Mouse (Mus musculus): ENCODE data around the gene Gm45140.

Gm45140 gene

DNA sequence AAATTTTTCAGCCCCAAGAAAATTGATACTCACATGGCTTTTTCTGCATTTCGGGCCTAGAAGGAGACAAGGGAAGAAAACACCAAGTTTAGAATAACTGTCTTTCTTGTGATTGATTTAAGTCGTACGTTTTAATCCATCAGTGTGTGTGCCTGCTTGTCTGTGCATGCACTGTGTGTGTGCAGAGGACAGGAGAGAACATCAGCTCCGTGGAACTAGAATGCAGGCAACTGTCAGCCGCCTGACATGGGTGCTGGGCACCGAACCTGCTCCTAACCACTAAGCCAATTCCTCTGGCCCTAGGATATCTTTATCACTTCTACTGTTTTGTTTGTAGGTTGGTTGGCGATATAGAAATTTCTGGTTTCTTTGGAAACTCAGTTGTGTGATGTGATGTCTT, at the start of gene Gm45140:
Gene Gm45140, minus strand, starts transcription at position 101 of the 400 bp plus-strand sequence.
- DNase-seq (ENCODE audit: low spot score): no peak

DNA sequence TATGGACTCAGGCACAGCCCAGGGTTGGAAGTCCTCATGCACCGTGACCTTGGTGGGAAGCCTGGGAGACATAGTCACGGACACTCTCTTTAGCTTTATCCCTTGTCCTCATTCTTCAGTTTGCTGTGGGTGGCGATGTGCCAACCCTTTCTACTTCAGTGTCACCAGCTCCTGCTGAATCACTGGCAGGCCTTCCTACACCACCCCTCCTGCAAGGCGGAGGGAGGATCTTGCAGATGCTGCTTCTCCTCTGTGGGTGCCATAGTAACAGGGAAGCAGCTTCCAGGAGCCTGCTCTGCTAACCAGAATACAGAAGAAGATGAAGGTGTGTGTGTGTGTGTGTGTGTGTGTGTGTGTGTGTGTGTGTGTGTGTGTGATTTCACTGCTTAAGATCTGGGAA, 47.2 kb upstream of the Gm45140 start:
- no peak for DNase-seq (ENCODE audit: low spot score)

DNA sequence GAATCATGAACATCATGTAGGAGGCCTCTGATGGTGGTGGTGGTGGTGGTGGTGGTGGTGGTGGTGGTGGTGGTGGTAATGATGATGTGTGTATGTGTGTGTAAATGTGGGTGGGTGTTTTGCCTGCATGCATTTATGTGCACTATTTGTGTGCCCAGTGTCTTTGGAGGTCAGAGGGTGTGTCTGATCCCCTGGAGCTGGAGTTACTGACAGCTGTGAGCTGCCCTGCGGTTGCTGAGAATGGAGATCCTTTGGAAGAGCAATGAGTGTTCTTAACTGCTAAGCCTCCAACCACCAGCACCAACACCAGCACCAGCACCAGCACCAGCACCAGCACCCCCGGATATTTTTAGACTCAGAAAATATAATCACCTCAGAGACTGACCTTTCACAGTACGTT, 46.6 kb upstream of the Gm45140 start:
- no peak for DNase-seq (ENCODE audit: low spot score)

DNA sequence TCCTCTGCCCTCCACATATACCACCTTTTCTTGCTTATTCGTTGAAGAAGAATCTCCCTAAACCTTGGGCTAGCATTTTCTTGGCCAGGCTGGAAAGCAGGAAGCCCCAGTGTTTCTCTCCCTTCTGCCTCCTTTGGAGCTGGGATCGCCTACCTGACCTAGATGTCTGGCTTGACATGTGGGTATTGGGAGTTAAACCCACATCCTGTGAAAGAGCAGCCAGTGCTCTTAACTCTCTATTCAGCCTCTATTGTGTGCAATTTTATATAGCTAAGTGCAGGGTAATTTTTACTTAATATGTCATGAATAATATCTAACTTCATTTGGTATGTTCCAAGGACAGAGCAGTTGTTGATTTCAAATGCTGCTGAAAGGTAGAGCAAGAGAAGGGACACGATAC, 44.0 kb upstream of the Gm45140 start:
- DNase-seq (ENCODE audit: low spot score): no peak

DNA sequence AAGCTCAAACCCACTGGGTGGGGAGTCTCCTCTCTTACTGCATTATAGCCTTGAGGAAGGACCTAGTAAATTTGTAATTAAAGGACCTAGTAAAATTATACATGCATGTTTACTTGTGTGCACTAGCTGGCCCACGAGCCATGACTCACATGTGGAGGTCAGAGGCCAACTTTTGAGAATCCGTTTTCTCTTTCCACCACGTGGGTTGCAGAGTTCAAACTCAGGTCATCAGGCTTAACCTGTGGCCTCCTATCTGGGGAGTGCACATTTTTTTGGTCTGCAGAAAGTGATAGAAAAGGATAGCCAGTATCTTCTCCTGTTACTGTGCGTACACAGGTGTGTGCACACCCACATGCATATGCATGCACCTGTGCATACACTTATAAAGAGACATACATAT, 43.4 kb upstream of the Gm45140 start:
- no peak for DNase-seq (ENCODE audit: low spot score)

DNA sequence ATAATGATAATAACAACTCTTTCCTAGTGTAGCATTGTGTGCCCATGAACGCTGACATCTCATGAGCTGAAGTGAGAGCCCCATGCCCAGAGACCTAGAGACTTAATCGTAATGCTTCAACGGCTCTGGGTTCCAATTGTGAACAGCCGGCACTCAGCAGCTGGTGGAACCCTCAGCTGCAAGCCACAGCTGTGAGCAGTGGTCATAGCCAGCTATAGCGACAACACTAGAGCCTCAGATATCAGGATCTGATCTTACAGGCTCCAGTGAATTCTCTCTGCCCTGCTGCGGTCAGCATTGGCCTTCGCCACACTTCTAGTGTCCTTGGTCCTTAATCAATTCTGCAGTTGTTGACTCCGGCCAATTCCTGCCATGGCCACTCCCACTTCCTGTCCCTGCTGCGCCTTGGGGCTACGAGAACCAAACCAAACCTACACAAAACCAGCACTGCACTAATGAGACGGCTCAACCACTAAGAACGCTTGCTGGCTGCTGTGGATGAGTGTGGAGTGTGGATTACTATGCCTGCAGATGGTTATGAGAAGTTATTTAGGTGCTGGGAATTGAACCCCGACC, 40.6 kb upstream of the Gm45140 start:
- DNase-seq (ENCODE audit: low spot score): no peak

DNA sequence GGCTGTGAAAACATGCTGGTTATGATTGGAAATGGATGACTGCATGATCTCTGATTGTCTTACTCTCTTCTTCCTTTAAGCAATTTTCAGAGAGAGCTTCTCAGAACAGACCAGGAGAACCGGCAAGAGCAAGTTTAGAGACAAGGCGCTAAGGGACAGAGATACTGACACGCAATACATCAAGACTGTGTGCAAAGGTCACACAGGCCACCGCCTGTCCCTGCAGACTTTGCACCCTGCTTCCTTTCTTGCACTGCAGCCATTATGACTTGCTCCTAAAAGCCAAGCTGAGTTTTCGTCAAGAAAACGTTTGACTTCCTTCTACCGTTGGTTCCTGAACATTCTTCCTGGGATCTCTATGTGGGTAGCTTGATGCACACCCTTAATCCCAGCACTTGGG, 40.0 kb upstream of the Gm45140 start:
- DNase-seq (ENCODE audit: low spot score): no peak

DNA sequence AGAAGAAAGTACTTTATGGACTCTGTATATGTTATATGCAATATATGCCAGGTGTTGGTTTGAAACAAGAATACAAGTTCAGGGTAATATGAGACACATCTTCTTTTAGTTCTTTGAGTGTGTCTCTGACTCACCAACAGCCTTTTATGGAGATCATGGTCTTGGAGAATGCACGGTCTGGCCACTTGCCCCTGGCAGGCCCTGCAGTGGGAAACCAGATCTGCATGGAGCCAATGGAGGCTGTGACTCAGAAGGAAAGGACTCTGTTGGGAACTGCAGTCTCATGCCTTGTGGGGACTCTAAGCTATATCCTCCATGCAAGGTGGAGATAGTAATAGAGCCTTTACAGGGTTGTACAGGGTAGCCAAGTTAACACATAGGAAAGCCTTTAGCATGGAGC, 39.5 kb upstream of the Gm45140 start:
- DNase-seq (ENCODE audit: low spot score): peak; percentile 46

DNA sequence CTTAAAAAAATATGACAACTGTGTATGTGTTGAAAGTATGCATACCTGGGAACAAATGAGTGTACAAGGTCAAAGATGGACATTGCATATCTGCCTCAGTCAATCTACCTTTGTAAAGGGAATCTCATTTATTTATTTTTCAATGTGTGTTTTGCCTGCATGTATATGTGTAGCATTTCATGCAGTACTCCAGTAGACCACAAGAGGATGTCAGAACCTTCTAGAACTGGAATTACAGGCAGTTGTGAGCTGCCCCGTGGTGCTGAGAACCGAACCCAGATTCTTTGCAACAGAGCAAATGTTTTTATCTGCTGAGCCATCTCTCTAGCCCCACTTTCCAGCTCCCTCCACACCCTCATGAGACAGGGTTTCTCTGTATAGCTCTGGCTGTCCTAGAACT, 38.4 kb upstream of the Gm45140 start:
- DNase-seq (ENCODE audit: low spot score): no peak

DNA sequence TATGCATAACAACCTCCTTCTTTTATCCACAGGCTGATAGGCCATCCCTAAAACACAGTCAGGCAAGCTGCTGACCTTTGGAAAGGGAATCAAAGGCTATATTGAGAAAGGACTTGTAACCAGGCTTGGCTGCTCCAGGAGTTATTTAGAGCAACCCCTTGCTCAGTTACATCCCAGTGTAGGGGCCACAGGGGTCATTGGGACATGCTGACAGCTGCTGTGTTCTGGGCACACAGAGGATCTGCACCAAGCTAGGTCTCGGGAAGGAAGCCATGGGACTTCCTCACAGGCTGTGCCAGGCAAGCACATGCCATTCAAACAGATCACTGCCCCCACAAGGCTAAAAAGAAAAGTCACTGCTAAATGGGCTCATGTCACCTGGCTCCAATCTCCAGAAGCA, 37.5 kb upstream of the Gm45140 start:
- no peak for DNase-seq (ENCODE audit: low spot score)

DNA sequence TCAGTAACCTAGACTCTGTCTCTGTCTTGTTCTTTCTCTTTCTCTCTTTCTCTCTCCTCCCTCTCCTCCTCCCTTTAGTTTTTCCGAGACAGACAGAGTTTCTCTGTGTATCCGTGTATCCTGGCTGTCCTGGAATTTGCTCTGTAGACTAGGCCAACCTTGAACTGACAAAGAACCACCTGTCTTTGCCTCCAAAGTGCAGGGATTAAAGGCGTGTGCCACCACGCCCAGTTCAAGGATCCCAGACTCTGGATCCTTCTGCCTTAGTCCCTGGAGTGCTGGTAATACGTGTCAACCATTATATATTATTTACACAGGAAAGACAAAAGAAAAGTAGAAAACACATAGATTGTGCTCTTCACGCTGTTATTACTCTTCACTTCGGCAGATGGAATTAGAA, 35.6 kb upstream of the Gm45140 start:
- DNase-seq (ENCODE audit: low spot score): no peak

DNA sequence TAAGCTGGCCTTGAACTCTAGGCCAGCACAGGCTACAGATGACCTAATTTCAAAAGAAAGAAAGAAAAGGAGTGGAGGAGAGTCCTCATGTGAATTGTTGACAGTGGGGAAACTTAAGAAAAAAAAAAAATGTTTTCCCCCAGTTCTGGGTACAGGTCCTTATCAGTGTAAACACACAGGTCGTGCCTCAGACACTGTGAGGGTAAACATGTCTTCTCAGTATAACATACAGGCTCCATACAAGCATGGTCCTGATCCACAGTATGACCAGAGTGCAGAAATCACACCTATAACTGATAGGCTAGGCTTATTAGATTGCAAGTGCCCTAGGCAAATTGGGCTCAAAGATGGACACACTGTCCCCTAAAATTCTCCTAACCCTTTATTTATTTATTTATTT, 34.8 kb upstream of the Gm45140 start:
- DNase-seq (ENCODE audit: low spot score): no peak

DNA sequence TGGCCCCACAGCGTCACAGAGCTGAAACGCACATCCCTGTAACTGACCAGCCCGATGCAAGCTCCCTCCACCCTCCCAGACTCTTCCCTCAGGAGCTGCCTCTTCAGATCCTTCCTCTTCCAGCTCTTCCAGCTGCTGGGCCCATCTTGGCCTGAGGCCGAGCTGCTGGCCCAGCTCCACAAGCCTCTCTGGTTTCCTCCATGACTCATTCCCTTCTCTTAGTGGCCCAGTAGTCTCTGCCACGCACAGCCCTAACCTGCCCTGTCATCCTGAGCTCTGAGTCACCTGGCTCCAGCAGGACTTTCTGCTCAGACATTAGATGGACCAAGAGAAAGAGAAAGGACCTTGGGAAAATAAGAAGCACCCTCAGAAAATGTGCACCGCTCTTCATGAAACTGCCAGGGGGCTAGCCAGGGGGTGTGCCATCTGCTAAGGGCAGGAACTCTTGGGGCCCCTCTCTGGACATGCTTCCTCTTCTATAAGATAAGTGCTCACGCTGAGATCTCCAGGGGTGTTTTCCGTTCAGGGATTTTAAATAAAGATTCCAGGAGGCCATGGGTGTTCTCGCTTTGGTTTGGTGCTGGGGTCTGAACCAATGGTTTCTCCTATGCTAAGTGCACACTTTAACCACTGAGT, 33.4 kb upstream of the Gm45140 start:
- peak; percentile 85 for DNase-seq (ENCODE audit: low spot score)

DNA sequence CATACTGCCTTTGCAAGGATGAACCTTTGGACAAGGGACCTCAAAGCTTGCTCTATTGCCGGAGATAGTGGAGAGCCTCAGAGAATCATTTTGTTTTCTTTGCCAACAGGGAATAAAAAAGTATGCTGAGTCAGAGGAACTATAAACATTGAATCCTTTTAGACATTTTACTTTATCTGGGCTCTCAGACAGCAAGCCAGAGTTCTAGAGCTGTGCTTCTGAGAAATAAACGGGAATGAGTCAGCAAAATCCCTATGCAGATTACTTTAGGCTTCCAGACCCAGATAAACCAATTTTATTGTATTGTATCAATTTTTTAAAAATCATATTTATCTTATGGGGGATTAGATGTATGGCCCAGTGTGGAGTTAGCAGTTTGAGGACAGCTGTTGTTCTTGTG, 31.7 kb upstream of the Gm45140 start:
- no peak for DNase-seq (ENCODE audit: low spot score)

DNA sequence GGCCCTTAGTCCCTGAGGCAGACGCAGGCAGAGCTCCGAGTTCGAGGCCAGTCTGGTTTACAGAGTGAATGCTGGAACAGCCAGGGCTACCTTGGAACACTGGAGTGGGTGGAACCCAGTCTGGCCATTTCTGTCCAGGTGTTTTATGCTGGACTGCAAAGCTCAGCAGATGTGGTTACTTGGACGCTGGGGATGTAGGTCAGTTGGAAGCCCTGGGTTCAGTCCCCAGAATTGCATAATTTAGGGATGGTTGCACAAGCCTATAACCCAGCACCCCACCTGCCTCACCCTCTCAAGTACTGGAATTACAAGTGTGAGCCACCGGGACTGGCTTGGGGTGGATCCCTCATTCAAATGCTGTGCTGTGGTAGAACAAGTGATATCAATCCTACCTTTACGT, 30.6 kb upstream of the Gm45140 start:
- DNase-seq (ENCODE audit: low spot score): no peak

DNA sequence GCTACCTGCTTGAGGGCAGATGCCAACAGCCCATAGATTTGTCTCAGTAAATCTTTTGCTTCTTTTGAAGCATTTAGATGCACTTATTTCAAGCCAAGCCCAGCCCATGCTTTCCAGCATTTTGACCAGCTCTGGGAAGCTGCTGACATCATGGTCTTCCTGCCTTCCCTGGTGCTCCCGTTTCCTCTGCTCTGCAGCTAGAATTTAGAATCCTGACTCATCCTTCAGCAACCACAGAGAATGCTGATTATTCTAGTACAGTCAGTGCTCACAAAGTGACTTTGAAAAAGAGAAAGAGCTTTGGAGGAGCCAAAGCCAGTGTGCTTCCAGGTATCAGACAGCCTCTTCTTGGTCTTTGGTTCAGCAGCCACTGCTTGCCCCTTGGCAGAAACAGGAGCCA, 21.5 kb upstream of the Gm45140 start:
- DNase-seq (ENCODE audit: low spot score): no peak

DNA sequence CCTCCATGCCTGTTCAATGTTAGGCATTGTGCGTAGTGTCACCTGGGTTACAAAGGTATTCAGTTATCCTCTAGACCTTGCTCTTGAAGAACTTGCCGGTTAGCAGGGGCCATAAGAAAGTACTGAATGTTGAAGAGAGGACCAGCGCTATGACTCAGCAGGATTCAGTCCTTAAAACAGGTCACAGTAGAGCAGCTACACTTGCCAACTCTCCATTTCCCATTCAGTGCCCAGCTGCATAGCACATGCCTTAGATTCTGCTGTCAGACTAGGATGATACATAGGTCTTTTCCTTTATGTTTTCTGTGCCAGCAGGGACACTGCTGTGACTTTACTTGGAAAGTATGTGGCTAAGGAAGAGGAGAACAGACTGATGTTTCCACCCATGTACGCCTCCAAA, 17.9 kb upstream of the Gm45140 start:
- DNase-seq (ENCODE audit: low spot score): no peak

DNA sequence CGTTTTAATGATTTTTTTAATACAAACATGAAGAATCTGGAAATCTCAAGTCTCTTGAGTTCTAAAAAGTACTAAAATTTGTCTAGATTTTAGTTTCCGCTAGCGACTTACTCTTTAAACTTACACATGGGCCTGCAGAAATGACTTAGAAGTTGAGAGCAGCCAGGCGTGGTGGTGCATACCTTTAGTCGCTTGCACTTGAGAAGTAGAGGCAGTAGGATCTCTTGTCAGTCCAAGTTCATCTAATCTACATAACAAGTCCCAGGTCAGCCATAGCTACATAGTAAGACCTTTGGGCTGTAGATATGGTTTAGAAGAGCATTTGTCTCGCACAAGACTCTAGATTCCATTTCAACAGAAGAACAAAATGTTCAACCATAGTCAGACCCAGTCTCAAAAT, 16.3 kb upstream of the Gm45140 start:
- DNase-seq (ENCODE audit: low spot score): no peak

DNA sequence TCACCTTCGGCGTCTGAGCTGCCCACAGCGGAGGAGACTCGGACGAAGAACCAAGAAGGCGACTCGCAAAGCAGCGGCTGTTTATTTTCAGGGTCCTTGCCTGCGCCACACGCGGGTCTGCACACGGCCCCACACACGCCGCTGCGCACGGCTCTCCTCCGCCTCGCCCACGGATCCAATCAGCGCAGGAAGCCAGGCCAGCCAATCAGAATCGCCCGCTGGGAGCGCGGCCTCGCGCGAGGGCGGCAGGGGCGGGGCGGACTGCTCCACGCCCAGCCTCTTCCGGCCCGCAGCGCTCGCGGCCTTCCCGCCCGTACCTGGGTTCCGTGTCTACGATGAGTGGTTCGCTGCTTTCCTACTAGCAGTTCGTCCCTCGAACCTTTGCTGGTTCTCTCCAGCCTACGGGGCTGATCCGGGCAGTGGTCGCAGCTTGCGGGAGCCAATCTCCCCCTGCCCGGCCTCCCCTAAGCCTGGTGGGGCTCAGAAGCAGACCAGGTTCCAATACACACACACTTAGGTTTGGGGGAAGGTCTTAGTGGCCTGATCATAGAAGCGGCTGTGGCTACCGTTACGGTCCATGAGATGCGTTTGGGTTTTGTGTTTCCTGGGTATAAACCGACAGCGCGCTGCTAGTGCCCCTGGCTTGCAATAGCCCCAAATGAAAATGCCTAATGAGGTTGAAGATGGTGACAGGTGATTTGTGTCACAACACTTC, 15.5 kb upstream of the Gm45140 start, which contains the start of gene Cnbp:
Gene Cnbp, minus strand, starts transcription at position 207 of the 715 bp plus-strand sequence.
- peak; percentile 96 for DNase-seq (ENCODE audit: low spot score)

DNA sequence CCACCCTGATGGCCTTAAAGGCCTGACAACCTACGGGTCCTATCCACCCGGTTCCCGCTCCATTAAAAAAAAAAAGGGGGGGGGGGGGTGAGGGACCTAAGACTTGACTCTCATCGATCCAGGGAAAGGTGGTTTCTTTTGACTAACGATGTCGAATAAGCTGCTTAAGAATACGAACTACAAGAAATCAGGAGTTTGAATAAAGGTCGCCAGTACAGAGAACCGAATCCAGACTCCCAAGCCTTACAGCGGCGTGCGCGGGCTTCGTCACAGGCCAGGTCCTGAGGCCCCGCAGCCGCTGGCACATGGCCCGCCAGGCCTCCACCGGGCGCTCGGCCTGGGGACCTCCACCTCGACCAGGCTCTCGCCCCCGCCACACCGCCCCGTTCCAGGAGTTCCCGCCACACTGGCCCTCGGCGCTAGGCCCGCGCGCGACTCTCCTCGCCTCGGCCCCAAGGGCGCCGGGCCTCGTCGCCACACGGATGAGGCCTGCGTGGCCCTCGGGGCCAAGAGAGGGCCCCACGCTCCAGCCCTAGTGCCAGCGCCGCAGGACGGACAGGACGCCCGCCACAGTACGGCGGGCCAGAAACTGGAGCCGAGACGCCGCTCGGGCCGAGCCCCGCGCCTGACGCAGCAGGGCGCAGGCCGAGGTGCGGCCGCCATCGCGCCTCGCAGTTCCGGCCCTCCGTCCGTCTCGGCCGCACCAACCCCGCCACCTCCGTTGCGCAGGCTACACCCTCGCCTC, 14.7 kb upstream of the Gm45140 start:
- peak; percentile 51 for DNase-seq (ENCODE audit: low spot score)

DNA sequence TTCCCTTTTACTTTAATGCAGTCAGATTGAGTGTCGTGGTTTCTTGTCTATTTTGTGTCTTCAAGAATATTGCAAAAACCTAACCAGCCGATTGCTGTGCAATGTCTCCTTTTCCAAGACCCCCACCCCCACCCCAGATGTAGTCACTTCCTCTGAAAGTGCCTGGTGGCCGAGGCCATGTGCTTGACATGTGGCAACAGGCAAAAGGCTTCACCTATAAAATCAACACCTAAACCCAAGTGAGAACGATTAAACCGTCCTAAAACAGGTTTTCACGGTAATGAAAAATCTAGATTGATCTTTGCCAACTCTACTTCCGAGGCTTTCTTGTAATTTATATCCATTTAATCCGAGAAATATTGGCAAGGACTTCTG, 14.2 kb upstream of the Gm45140 start:
- DNase-seq (ENCODE audit: low spot score): no peak

DNA sequence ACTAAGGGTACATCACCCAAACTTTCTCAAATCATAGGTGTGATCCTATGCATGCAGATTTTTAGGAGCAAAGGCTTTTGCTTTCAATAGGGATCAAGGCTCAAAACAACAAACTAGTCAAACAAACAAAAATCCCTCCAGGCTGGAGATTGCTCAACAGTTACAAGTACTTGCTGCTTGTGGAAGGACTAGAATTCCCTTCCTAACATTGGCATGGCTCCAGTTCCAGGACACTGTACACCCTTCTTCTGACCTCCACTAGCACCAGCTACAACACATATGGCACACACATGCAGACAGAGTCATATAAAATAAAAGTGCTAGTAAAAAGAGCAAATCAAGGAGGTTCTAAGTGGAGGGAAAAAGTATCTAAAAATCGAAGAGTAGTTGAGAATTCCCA, 11.2 kb upstream of the Gm45140 start:
- DNase-seq (ENCODE audit: low spot score): no peak

Measured in urinary bladder, postnatal 25 days (tissue).